Mouse (Mus musculus) neural tube, embryonic 15.5 days (tissue): ENCODE measurements around the gene Trappc12. TPM values are rescaled to one million over a fixed set of nuclear protein-coding genes. Genes with fewer than 3 reads are reported as not detected.
"Not testable (repeated sequence)": the region's sequence is repeated elsewhere in the genome, so short reads cannot be mapped to it uniquely, and the experiment has no call there.

ENCODE experiments used
- ATAC-seq: fragments of 200-750 bp; cut with Nextera tagmentation; 2 replicates; pipeline ENCODE4 v1.8.0; 2017; ENCODE audit warnings: mild to moderate bottlenecking, moderate TSS enrichment, moderate library complexity; ENCODE audit not compliant: low FRiP score
- H3K27ac ChIP-seq: fragments of 300-500 bp; sonication (generic); replicated peaks from 2 replicates; pipeline ENCODE4 v1.5.1; 2015; ENCODE audit warnings: mild to moderate bottlenecking, inconsistent platforms
- H3K27me3 ChIP-seq: fragments of 300-500 bp; sonication (generic); replicated peaks from 2 replicates; pipeline ENCODE4 v1.6.1; 2015; ENCODE audit warnings: inconsistent platforms
- H3K36me3 ChIP-seq: fragments of 300-500 bp; sonication (generic); 2 replicates; pipeline ENCODE4 v1.6.1; 2015; ENCODE audit warnings: inconsistent platforms
- H3K4me1 ChIP-seq: fragments of 300-500 bp; sonication (generic); 2 replicates; pipeline ENCODE4 v1.6.1; 2015; ENCODE audit warnings: inconsistent platforms
- H3K4me2 ChIP-seq: fragments of 300-500 bp; sonication (generic); 2 replicates; pipeline ENCODE4 v1.6.1; 2015; ENCODE audit warnings: inconsistent platforms, mild to moderate bottlenecking, moderate library complexity
- H3K4me3 ChIP-seq: fragments of 300-500 bp; sonication (generic); replicated peaks from 2 replicates; pipeline ENCODE4 v1.5.1; 2015; ENCODE audit warnings: mild to moderate bottlenecking, inconsistent platforms
- H3K9ac ChIP-seq: fragments of 300-500 bp; sonication (generic); replicated peaks from 2 replicates; pipeline ENCODE4 v1.6.1; 2015; ENCODE audit warnings: mild to moderate bottlenecking, inconsistent platforms
- H3K9me3 ChIP-seq: fragments of 300-500 bp; sonication (generic); replicated peaks from 2 replicates; pipeline ENCODE4 v1.6.1; 2016; ENCODE audit warnings: inconsistent platforms
- WGBS: fragments of 180-500 bp; shearing (Covaris S2); methylation state at CpG from one replicate; pipeline ENCODE4 v1.1.7; 2015; ENCODE audit warnings: mixed read lengths; 5-methylcytosine and 5-hydroxymethylcytosine counted together
- polyA plus RNA-seq: library from polyadenylated mRNA; unstranded; fragments of >200 nt; fragmentation: Nextera tagmentation; extraction: Ambion mirVana; gene quantifications from 2 replicates; pipeline ENCODE4 v1.2.1, GENCODE M21; 2015

Gene Trappc12
- polyA plus RNA-seq, 1 experiment from 2014 or later = 39.7 TPM

DNA sequence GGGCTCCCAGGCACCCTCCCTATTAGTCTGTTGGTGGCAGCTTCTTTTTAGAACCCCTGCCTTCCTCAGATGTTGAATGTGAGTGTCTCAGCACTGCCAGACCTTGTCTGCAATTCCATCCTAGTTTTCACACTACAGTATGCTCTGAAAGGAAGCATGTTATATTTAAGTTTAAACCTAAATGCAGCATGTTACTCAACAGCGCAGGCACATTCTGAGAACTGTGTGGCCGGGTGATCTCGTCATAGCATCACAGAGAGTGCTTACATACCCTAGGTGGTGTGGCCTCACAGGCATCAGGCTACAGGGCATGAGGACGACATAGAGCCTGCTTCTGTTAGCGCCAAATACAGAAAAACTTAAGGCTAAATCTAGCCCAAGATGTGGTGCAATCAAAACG is 25.4 kb upstream of the Trappc12 start:
- Histone ChIP-seq H3K4me1 (peaks cover 33% of the 10 kb centered on the region), H3K36me3 (no peaks in the 10 kb centered on the region), H3K27me3 (no peaks in the 10 kb centered on the region), H3K27ac (no peak overlapping the region), H3K4me3 (no peak overlapping the region), H3K9ac (no peak overlapping the region), H3K4me2 (no peak overlapping the region), H3K9me3 (no peaks in the 10 kb centered on the region)
- 94% methylated on average over 6 of the region's 6 CpGs for WGBS
- no peak for ATAC-seq

DNA sequence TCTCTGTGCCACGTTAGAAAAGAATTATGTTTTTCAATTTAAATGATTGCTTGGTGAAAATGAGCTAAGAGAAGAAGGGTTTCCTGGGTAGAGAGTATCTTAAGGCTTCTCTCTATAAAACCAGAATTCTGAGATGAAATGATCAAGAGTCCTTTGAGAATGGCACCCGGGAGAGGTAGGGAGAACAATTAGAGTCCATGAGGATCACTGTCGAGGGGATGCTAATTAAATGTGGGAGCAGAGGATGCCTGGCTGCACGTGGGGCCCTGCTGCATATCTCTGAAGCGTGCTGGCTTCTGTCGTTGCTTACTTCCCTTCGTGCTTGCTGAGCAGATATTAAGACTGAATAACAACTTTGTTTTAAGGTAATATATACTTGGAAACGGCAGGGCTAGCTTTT is 24.8 kb upstream of the Trappc12 start:
- no peak for ATAC-seq
- H3K27ac ChIP-seq = no peak overlapping the region
- WGBS = 18% methylated on average over 8 of the region's 8 CpGs
- H3K4me1 ChIP-seq = peaks cover 28% of the 10 kb centered on the region
- no peak overlapping the region for H3K4me2 ChIP-seq
- no peak overlapping the region for H3K4me3 ChIP-seq
- H3K9ac ChIP-seq = no peak overlapping the region
- H3K36me3 ChIP-seq = no peaks in the 10 kb centered on the region
- H3K27me3 ChIP-seq = no peaks in the 10 kb centered on the region
- H3K9me3 ChIP-seq = no peaks in the 10 kb centered on the region

DNA sequence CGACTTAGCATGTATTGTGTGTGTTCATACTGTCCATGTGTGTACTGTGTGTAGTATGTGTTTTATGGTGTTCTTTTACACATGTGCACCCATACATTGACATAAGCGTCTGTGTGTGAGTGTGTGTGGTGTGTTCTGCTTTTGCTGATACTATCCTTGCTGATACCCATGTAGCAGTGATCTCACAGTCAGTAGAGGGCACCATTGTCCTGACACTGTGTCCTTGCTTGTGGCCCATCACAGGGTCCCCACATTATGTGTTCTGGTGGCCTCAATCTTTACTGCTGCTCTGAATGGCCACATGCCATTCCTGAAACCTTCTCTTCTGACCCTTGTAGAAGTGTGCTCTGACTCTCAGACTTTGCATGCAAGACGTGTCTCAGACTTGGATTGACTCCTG is 23.5 kb upstream of the Trappc12 start:
- Histone ChIP-seq H3K27ac (no peak overlapping the region), H3K36me3 (no peaks in the 10 kb centered on the region), H3K9me3 (no peaks in the 10 kb centered on the region), H3K4me3 (no peak overlapping the region), H3K4me2 (no peak overlapping the region), H3K4me1 (peaks cover 20% of the 10 kb centered on the region), H3K27me3 (no peaks in the 10 kb centered on the region), H3K9ac (no peak overlapping the region)
- peak; percentile 68; the same call in 1 of the 2 replicates for ATAC-seq
- WGBS = 92% methylated on average over 3 of the region's 3 CpGs

DNA sequence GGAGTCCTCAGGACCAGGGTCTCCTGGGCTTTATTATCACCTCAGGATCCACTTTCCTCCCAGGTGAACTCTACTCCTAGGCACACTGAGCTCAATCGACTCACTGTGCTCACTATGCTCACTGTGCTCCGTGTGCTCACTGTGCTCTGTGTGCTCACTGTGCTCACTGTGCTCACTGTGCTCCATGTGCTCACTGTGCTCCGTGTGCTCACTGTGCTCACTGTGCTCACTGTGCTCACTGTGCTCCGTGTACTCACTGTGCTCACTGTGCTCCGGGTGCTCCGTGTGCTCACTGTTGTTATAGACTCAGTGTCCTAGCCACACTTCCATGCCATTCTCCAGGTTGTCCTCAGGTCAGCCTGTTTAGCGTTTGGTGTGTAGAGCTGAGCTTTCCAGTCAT is 19.7 kb upstream of the Trappc12 start:
- Histone ChIP-seq H3K36me3 (peaks cover 12% of the 10 kb centered on the region), H3K27me3 (no peaks in the 10 kb centered on the region), H3K9ac (no peak overlapping the region), H3K4me1 (peaks cover 11% of the 10 kb centered on the region), H3K4me2 (no peak overlapping the region), H3K4me3 (no peak overlapping the region), H3K27ac (no peak overlapping the region), H3K9me3 (no peaks in the 10 kb centered on the region)
- no peak for ATAC-seq
- 93% methylated on average over 7 of the region's 7 CpGs for WGBS

DNA sequence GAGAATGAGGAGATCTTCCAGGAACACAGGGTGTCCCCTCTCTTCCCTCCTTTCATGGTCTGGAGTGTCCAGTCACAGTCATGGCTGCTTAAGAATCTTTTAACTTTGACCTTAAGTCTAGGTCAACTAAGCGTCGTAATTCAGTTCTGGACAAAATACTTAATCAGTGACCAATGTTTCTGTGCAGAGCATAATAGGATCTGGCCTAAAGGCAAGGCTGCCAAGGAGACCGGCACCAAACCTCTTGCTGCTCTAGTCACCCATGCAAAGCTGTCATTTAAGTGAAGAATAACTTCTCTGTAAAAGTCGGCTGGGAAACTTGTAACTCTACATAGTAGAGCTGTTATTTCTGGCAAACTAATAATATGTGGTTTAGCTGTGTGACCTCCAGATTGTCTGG is 5.7 kb upstream of the Trappc12 start:
- H3K27me3 ChIP-seq = no peaks in the 10 kb centered on the region
- no peak for ATAC-seq
- H3K36me3 ChIP-seq = peaks cover 5% of the 10 kb centered on the region; the same call in 1 of the 2 replicates
- H3K9me3 ChIP-seq = no peaks in the 10 kb centered on the region
- peaks cover 24% of the 10 kb centered on the region for H3K4me1 ChIP-seq
- H3K4me2 ChIP-seq = no peak overlapping the region
- WGBS = 82% methylated on average over 4 of the region's 4 CpGs
- no peak overlapping the region for H3K4me3 ChIP-seq
- no peak overlapping the region for H3K9ac ChIP-seq
- no peak overlapping the region for H3K27ac ChIP-seq

DNA sequence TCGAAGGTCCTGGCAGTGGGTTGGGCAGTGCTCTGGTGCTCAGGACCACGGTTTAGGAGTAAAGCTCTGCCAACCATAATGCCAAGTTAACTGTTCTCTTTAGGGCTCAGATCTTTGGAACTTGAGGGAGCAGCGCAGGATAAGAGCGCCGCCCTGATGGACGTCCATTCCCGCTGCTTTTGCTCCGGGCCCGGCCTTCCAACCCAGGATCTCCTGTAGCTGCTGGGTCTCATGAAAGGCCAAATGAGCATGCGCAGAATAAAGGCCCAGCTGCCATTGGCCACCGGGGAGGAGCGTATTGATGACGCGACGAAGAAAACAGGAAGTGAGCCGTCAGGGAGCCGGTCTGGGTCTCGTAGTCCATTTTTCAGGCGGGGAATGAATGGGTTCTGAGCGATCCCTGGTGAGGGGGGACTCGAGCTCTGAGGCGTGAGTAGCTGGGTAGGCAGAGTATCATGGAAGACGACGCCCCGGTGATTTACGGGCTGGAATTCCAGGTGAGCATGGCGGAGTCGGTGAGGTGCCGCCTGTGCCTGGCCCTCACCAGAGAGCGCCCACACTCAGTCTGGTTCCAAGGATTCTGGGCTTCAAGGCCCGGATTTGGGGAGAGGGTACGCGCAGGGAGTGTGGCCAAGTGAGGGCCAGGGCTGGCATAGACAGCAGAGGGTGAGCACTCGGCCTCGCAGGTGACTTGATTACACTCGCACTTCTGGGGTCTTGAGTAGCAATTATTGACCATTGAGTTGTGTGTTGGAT is 1.4 kb upstream of the Trappc12 start, which contains the start of gene Eipr1:
Gene Eipr1 (plus strand): TSS at position 296 of the 756 bp plus-strand sequence.
- Histone ChIP-seq H3K27me3 (no peaks in the 10 kb centered on the region), H3K9me3 (no peaks in the 10 kb centered on the region), H3K4me2 (peak within 1 kb of the TSS; percentile 93), H3K9ac (peak within 1 kb of the TSS; percentile 73), H3K27ac (peak within 1 kb of the TSS; percentile 78), H3K4me1 (peaks cover 45% of the 10 kb centered on the region), H3K36me3 (peaks cover 8% of the 10 kb centered on the region), H3K4me3 (peak within 1 kb of the TSS; percentile 88)
- WGBS = 5% methylated on average over 36 of the region's 36 CpGs
- peak; percentile 89 for ATAC-seq

DNA sequence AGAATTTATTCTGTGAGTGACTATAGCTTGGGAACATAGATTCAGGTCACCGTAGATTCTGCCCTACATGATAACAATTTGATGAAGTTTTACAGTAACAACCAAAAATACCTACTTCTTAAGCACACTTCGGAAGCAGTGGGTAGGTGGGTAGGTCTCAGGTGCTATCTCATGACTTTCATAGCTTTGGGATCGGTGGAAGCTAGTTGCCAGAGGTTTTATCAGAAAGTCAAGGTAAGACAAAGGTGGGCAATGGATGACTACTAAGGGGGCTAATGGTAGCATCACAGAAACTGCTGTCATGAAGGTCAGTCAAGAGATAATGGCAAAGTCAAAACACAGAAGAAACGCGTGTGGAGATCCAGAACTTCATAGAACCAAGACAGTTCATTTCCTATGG is 604 bp upstream of the Trappc12 start:
- peaks cover 48% of the 10 kb centered on the region for H3K4me1 ChIP-seq
- H3K27me3 ChIP-seq = no peaks in the 10 kb centered on the region
- H3K9me3 ChIP-seq = no peaks in the 10 kb centered on the region
- H3K4me3 ChIP-seq = peak overlapping the region; percentile 81
- 96% methylated on average over 5 of the region's 5 CpGs for WGBS
- peak overlapping the region; percentile 78 for H3K27ac ChIP-seq
- no peak for ATAC-seq
- H3K4me2 ChIP-seq = peak overlapping the region; percentile 93
- no peak overlapping the region for H3K9ac ChIP-seq
- H3K36me3 ChIP-seq = peaks cover 16% of the 10 kb centered on the region

DNA sequence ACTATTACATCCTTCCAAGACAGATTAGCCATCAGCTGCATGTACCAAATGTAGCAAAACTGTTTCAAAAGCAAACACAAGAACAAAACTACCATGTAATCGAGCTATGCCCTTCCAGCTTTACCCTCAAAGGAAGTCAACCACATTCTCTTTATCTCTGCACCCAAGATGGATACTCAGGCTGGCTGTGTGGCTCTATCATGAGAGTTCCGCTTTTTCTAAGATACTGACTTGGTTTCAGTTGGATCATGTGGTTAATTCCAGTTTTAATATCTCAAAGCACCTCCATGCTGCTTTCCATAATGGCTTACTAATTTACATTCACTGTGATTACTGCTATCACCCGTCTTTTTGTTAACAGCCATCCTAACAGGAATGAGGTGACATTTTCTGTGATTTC is 6.9 kb downstream of the Trappc12 start:
- Histone ChIP-seq H3K9me3 (no peaks in the 10 kb centered on the region), H3K27me3 (no peaks in the 10 kb centered on the region), H3K27ac (no peak overlapping the region), H3K9ac (no peak overlapping the region), H3K4me2 (no peak overlapping the region), H3K36me3 (peaks cover 36% of the 10 kb centered on the region), H3K4me1 (peaks cover 21% of the 10 kb centered on the region), H3K4me3 (no peak overlapping the region)
- WGBS = 75% methylated on average over 3 of the region's 3 CpGs
- ATAC-seq = no peak

DNA sequence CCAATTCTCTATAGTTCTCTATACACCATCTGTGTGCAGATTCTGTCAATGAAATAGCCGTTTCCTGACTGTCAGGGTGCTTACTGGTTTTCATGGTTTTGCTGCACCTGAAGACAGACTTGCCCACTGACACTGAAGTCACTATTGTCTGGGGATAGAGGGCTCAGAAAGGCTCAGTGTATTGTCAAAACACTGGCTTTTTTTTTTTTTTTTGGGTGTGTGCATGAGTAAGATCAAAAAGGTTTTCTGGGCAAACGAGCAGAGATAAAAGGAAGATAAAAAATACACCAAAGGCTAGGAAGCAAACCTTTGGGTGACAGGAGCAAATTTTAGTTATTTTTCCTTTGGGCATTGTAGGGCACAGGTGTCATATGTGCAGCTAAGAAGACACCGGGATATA is 15.0 kb downstream of the Trappc12 start:
- no peak overlapping the region for H3K4me2 ChIP-seq
- no peak for ATAC-seq
- no peaks in the 10 kb centered on the region for H3K4me1 ChIP-seq
- H3K4me3 ChIP-seq = no peak overlapping the region
- no peak overlapping the region for H3K9ac ChIP-seq
- no peaks in the 10 kb centered on the region for H3K27me3 ChIP-seq
- H3K36me3 ChIP-seq = peaks cover 51% of the 10 kb centered on the region
- no peak overlapping the region for H3K27ac ChIP-seq
- WGBS = 90% methylated on average over 3 of the region's 3 CpGs
- H3K9me3 ChIP-seq = no peaks in the 10 kb centered on the region

DNA sequence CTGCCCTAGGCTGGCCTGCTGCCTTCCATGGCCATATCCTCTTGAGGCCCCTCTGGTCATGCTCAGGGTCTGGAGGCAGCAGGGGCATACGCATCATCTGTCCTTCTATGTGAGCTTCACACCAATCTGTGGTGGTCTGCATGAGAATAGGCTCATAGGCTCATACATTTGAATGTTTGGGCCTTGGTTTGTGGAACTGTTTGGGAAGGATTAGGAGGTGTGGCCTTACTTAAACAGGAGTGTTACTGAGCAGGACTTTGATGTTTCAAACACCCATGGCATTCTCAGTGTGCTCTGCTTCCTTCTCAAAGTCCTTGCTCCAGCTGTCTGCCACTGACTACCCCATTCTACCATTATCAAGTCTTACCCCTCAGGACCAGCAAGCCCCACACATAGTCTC is 16.0 kb downstream of the Trappc12 start:
- ATAC-seq = no peak
- H3K4me2 ChIP-seq = no peak overlapping the region
- 100% methylated on average over 1 of the region's 1 CpGs for WGBS
- no peak overlapping the region for H3K9ac ChIP-seq
- no peaks in the 10 kb centered on the region for H3K9me3 ChIP-seq
- H3K36me3 ChIP-seq = peaks cover 51% of the 10 kb centered on the region
- H3K4me1 ChIP-seq = no peaks in the 10 kb centered on the region
- no peaks in the 10 kb centered on the region for H3K27me3 ChIP-seq
- no peak overlapping the region for H3K4me3 ChIP-seq
- no peak overlapping the region for H3K27ac ChIP-seq

DNA sequence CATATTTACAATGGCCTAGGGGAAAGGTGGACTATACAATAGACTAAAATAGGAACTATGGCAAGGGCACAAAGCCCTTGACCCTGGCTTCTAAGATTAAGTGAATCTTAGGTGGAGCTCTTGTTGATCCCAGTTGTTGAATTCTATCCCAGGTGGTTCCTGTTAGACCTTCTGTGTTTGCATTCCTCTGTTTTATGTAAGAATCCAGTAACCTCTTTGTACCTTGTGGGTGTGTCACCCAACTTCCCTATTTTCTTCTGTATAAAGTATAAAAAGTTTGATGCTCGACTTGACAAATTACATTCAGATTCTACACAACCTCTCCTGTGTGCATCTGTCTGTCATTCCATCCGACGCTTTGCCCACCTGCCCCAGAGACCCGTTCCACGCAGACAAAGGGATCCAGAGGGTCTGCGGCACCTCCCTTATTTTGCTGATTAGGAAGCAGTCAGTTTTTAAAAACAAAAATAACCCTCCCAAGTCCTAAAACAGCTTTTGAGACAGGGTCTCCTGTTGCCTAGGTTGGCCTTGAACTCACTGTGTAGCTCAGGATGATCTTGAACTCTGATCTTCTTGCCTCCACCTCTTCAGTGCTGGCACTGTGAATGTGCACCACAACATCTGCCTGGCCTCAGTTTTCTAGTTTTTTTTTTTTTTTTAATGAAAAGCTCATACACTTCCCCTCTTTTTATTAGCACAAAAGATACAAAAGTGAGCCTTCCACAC is 16.6 kb downstream of the Trappc12 start:
- not testable (repeated sequence) for H3K4me3 ChIP-seq, H3K9me3 ChIP-seq, H3K4me1 ChIP-seq, H3K27ac ChIP-seq, H3K4me2 ChIP-seq, H3K27me3 ChIP-seq, H3K9ac ChIP-seq, ATAC-seq
- peaks cover 54% of the 10 kb centered on the region for H3K36me3 ChIP-seq
- WGBS = 98% methylated on average over 6 of the region's 6 CpGs

DNA sequence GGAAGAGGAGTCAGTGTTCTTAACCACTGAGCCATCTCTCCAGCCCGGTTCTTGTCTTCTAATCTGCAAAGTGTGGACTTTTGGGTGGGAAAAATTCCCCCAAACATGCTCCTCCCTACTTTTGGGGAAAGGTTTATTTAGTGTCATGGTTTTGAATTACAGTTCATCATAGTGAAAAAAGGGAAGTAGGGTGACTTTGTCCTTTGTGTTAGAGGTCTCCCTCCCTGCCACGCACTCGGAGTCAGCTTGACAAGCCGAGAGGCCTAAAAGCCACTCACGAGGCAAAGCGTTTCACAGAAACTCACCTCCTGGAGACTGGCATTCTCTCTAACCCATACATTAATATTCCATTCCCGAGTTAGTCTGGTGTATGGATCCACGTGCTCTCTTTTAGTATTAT is 17.6 kb downstream of the Trappc12 start:
- H3K4me2 ChIP-seq = no peak overlapping the region

More for the DNA sequence above, 17.6 kb downstream of the Trappc12 start:
- no peak for ATAC-seq
- no peak overlapping the region for H3K9ac ChIP-seq
- H3K4me1 ChIP-seq = no peaks in the 10 kb centered on the region
- WGBS = 95% methylated on average over 8 of the region's 8 CpGs
- no peaks in the 10 kb centered on the region for H3K9me3 ChIP-seq
- no peaks in the 10 kb centered on the region for H3K27me3 ChIP-seq
- H3K27ac ChIP-seq = no peak overlapping the region
- peaks cover 54% of the 10 kb centered on the region for H3K36me3 ChIP-seq
- H3K4me3 ChIP-seq = no peak overlapping the region
